In genomic region chr15:31569325-31570022, GRCm38 (mm10) we compare ENCODE assay signal across 7 mouse cellular contexts. TPM values are rescaled to one million over a fixed set of nuclear protein-coding genes. Genes with fewer than 3 reads are reported as not detected.
DNase-seq lines count a peak whose midpoint lies in the region; ATAC-seq and TF ChIP-seq lines count a peak whose summit lies in the region.

No protein-coding gene starts in this region.

- WGBS in intestine, embryonic 14.5 days, result 62% methylated on average over 9 of the region's 9 CpGs
- 48% methylated on average over 9 of the region's 9 CpGs for WGBS in lung, postnatal 0 days

- peak; percentile 20; the same call in 1 of the 2 replicates for TF ChIP-seq CTCF in lung, postnatal 0 days (IDR thresholded peaks at IDR 0.05)

- no peaks in the 10 kb centered on the region for H3K36me3 ChIP-seq in intestine, embryonic 14.5 days (ENCODE audit: control insufficient read depth, insufficient read depth, low read length)
- H3K36me3 ChIP-seq in lung, postnatal 0 days (ENCODE audit: insufficient read depth, low read length), result no peaks in the 10 kb centered on the region

- no peaks in the 10 kb centered on the region for H3K27me3 ChIP-seq in intestine, embryonic 14.5 days (replicated peaks; ENCODE audit: control insufficient read depth, insufficient read depth, low read length)
- no peaks in the 10 kb centered on the region for H3K27me3 ChIP-seq in lung, postnatal 0 days (replicated peaks; ENCODE audit: insufficient read depth, low read length)

- TF ChIP-seq EP300 in lung, postnatal 0 days (IDR thresholded peaks at IDR 0.05), result no peak

- H3K4me3 ChIP-seq in intestine, embryonic 14.5 days (ENCODE audit: low read depth, low read length), result no peak overlapping the region
- H3K4me3 ChIP-seq in lung, postnatal 0 days (ENCODE audit: low read depth, low read length), result no peak overlapping the region

- ATAC-seq in intestine, embryonic 14.5 days (replicated peaks; ENCODE audit: low FRiP score, low TSS enrichment, low read depth), result peak; percentile 80
- ATAC-seq in lung, postnatal 0 days, result peak; percentile 29

- no peaks in the 10 kb centered on the region for H3K9me3 ChIP-seq in intestine, embryonic 14.5 days (ENCODE audit: control insufficient read depth, low read length)
- H3K9me3 ChIP-seq in lung, postnatal 0 days (ENCODE audit: low read length), result no peaks in the 10 kb centered on the region

- peaks cover 19% of the 10 kb centered on the region for H3K4me1 ChIP-seq in intestine, embryonic 14.5 days (replicated peaks; ENCODE audit: control insufficient read depth, insufficient read depth, low read length)
- H3K4me1 ChIP-seq in lung, postnatal 0 days (ENCODE audit: insufficient read depth, low read depth, low read length), result peaks cover 7% of the 10 kb centered on the region; the same call in 1 of the 2 replicates

- H3K9ac ChIP-seq in intestine, embryonic 14.5 days (ENCODE audit: low read length), result no peak overlapping the region
- H3K9ac ChIP-seq in lung, postnatal 0 days (replicated peaks; ENCODE audit: low read depth), result no peak overlapping the region

- DNase-seq in ovary, adult 18-20 months (ENCODE audit: low spot score), result peak; percentile 50
- DNase-seq in ovary, postnatal 10 days (ENCODE audit: low spot score), result no peak
- peak; percentile 75 for DNase-seq in intestine, embryonic 14.5 days (ENCODE audit: low spot score)
- DNase-seq in lung, postnatal 0 days (ENCODE audit: low spot score), result peak; percentile 54
- DNase-seq in embryo, embryonic 10.5 days (ENCODE audit: low spot score), result no peak
- no peak for DNase-seq in thymus, postnatal 14 days
- no peak for DNase-seq in spleen, adult 18-20 months

- H3K27ac ChIP-seq in intestine, embryonic 14.5 days (ENCODE audit: low read depth), result peak overlapping the region; percentile 59
- no peak overlapping the region for H3K27ac ChIP-seq in lung, postnatal 0 days (ENCODE audit: low read length)

- H3K4me2 ChIP-seq in intestine, embryonic 14.5 days (ENCODE audit: low read length), result peak overlapping the region; percentile 11; the same call in 1 of the 2 replicates
- H3K4me2 ChIP-seq in lung, postnatal 0 days (replicated peaks; ENCODE audit: low read depth, low read length), result no peak overlapping the region

RNA-seq across cellular contexts. Expression of gene Cmbl, which starts 4.3 kb away (rescaled TPM):
- 10.0 and 12.0 TPM in 2 replicates for polyA plus RNA-seq in intestine, embryonic 14.5 days (2014; fragmentation: Nextera tagmentation; extraction: Ambion mirVana)
- polyA plus RNA-seq in lung, postnatal 0 days (2015; fragmentation: Nextera tagmentation; extraction: Ambion mirVana), result 12.2 and 13.5 TPM in 2 replicates

RNA-seq across cellular contexts. Expression of gene Cct5, which starts 32.1 kb away (rescaled TPM):
- 599 and 621 TPM in 2 replicates for polyA plus RNA-seq in intestine, embryonic 14.5 days (2014; fragmentation: Nextera tagmentation; extraction: Ambion mirVana)
- polyA plus RNA-seq in lung, postnatal 0 days (2015; fragmentation: Nextera tagmentation; extraction: Ambion mirVana), result 211 and 225 TPM in 2 replicates

RNA-seq across cellular contexts. Expression of gene Fam173b, which starts 32.2 kb away (rescaled TPM):
- polyA plus RNA-seq in intestine, embryonic 14.5 days (2014; fragmentation: Nextera tagmentation; extraction: Ambion mirVana), result 13.1 and 16.5 TPM in 2 replicates
- 9.8 and 14.0 TPM in 2 replicates for polyA plus RNA-seq in lung, postnatal 0 days (2015; fragmentation: Nextera tagmentation; extraction: Ambion mirVana)

RNA-seq across cellular contexts. Expression of gene March6, which starts 38.6 kb away (rescaled TPM):
- 36.2 and 39.6 TPM in 2 replicates for polyA plus RNA-seq in intestine, embryonic 14.5 days (2014; fragmentation: Nextera tagmentation; extraction: Ambion mirVana)
- polyA plus RNA-seq in lung, postnatal 0 days (2015; fragmentation: Nextera tagmentation; extraction: Ambion mirVana), result 18.3 and 20.6 TPM in 2 replicates

Comparison
In these comparisons a context has a peak if more than half of its experiments do, and no peak if none do; other contexts are left out.
1. DNase-seq: peak in ovary, adult 18-20 months (single experiment), intestine, embryonic 14.5 days (single experiment) and lung, postnatal 0 days (single experiment); none in ovary, postnatal 10 days (single experiment), embryo, embryonic 10.5 days (single experiment), thymus, postnatal 14 days (single experiment) and spleen, adult 18-20 months (0 of 2).